Mouse (Mus musculus) CH12.LX (cell line): Measurements from ENCODE around the gene Gbp6.

ENCODE experiments used
- CHD2 ChIP-seq: IDR thresholded peaks from 2 replicates; pipeline ENCODE4 v1.6.1; 2011; ENCODE audit warnings: low read length, improper control_type of control experiment
- CTCF ChIP-seq, 2 experiments: IDR thresholded peaks in 1 of 2; conservative IDR thresholded peaks in 1 of 2; 2 replicates each; pipeline ENCODE4 v1.5.1; 2011 to 2012; ENCODE audit warnings: low read depth in 2 of 2, low read length in 2 of 2, improper control_type of control experiment in 1 of 2, inconsistent platforms in 1 of 2, mild to moderate bottlenecking in 1 of 2, moderate library complexity in 1 of 2
- ETS1 ChIP-seq: conservative IDR thresholded peaks from 2 replicates; pipeline ENCODE4 v1.6.1; 2012; ENCODE audit warnings: low read depth, mild to moderate bottlenecking, inconsistent platforms, low read length, improper control_type of control experiment, moderate library complexity
- KAT2A ChIP-seq: IDR thresholded peaks from 2 replicates; pipeline ENCODE4 v1.6.1; 2012; ENCODE audit warnings: low read length, improper control_type of control experiment, inconsistent platforms; ENCODE audit not compliant: insufficient replicate concordance
- POLR2A ChIP-seq: IDR thresholded peaks from 2 replicates; pipeline ENCODE4 v1.6.1; 2011; ENCODE audit warnings: low read depth, mild to moderate bottlenecking, improper control_type of control experiment, low read length
- POLR2AphosphoS2 ChIP-seq: IDR thresholded peaks from 2 replicates; pipeline ENCODE4 v1.6.1; 2011; ENCODE audit warnings: low read depth, low read length, improper control_type of control experiment
- RAD21 ChIP-seq: IDR thresholded peaks from 2 replicates; pipeline ENCODE4 v1.6.1; 2011; ENCODE audit warnings: low read depth, mild to moderate bottlenecking, low read length, improper control_type of control experiment, moderate library complexity
- TBP ChIP-seq: conservative IDR thresholded peaks from 2 replicates; pipeline ENCODE4 v1.6.1; 2011; ENCODE audit warnings: low read depth, low read length, improper control_type of control experiment

- no peak for TF ChIP-seq RAD21
- TF ChIP-seq CTCF (conservative IDR thresholded peaks at IDR 0.05 in 1 of 2, IDR thresholded peaks at IDR 0.05 in 1 of 2; ENCODE audit: low read depth in 2 of 2, low read length in 2 of 2): no peak
- no peak for TF ChIP-seq ETS1
- no peak for TF ChIP-seq POLR2A
- no peak for TF ChIP-seq KAT2A
- no peak for TF ChIP-seq CHD2
- TF ChIP-seq TBP: no peak
- TF ChIP-seq POLR2AphosphoS2: no peak
Observed at GRCm38 (mm10) chr5:105341281-105341680, 47.8 kb upstream of the Gbp6 start.
